8 mouse cellular contexts compared by ENCODE assay signal in genomic region chr11:33843294-33843864, GRCm38 (mm10).
DNase-seq lines count a peak whose midpoint lies in the region; ATAC-seq and TF ChIP-seq lines count a peak whose summit lies in the region.

No protein-coding gene starts in this region.

- no peak overlapping the region for H3K9ac ChIP-seq in liver, embryonic 15.5 days

- H3K4me3 ChIP-seq in testis, adult 2 months (ENCODE audit: control insufficient read depth, low read depth, low read length), result peak overlapping the region; percentile 14; the same call in 1 of the 2 replicates
- H3K4me3 ChIP-seq in liver, embryonic 15.5 days (replicated peaks), result 0 out of 2 replicates have a peak overlapping the region, but pooled peaks have one; percentile 7

- peak; percentile 10 for DNase-seq in adrenal gland, postnatal 25 days
- DNase-seq in adrenal gland, adult 18-20 months (ENCODE audit: low spot score in 2 of 2), result no peak
- no peak for DNase-seq in testis, postnatal 14 days (ENCODE audit: low spot score)
- DNase-seq in urinary bladder, postnatal 36 days (ENCODE audit: low spot score in 2 of 2), result no peak
- no peak for DNase-seq in layer of hippocampus, adult 8-10 months (ENCODE audit: low spot score in 2 of 2)

- H3K27ac ChIP-seq in testis, adult 2 months (ENCODE audit: control insufficient read depth, insufficient read depth, low read depth, low read length), result no peak overlapping the region
- no peak overlapping the region for H3K27ac ChIP-seq in liver, embryonic 15.5 days (replicated peaks)

- ATAC-seq in liver, embryonic 15.5 days (ENCODE audit: insufficient read depth), result no peak
- ATAC-seq in granulocyte monocyte progenitor cell, adult 5-6 weeks (replicated peaks; ENCODE audit: poor library complexity, severe bottlenecking), result no peak

- no peaks in the 10 kb centered on the region for H3K36me3 ChIP-seq in testis, adult 2 months (ENCODE audit: control insufficient read depth, insufficient read depth, low read length)
- no peaks in the 10 kb centered on the region for H3K36me3 ChIP-seq in liver, embryonic 15.5 days (replicated peaks)

- WGBS in liver, embryonic 15.5 days (ENCODE audit: insufficient replicate concordance), result 3% methylated on average over 52 of the region's 52 CpGs

- no peaks in the 10 kb centered on the region for H3K9me3 ChIP-seq in liver, embryonic 15.5 days (replicated peaks)

- H3K27me3 ChIP-seq in testis, adult 2 months (ENCODE audit: control insufficient read depth, insufficient read depth, low read length), result 0 out of 2 replicates have a peak, but pooled peaks cover 2% of the 10 kb centered on the region
- H3K27me3 ChIP-seq in liver, embryonic 15.5 days, result peaks cover 70% of the 10 kb centered on the region

- TF ChIP-seq CTCF in testis, adult 2 months (IDR thresholded peaks at IDR 0.05; ENCODE audit: control insufficient read depth, insufficient read depth, insufficient replicate concordance, low read depth, low read length), result no peak

- peak overlapping the region; percentile 32 for H3K4me2 ChIP-seq in liver, embryonic 15.5 days

- TF ChIP-seq POLR2A in testis, adult 2 months (IDR thresholded peaks at IDR 0.05; ENCODE audit: control insufficient read depth, low read depth, low read length), result no peak

- H3K4me1 ChIP-seq in testis, adult 2 months (ENCODE audit: control insufficient read depth, insufficient read depth, low read length), result peaks cover 4% of the 10 kb centered on the region; the same call in 1 of the 2 replicates
- H3K4me1 ChIP-seq in liver, embryonic 15.5 days (replicated peaks), result no peaks in the 10 kb centered on the region
